Mouse (Mus musculus) CH12.LX (cell line): ENCODE measurements around the gene Epb41l1. TPM values are rescaled to one million over a fixed set of nuclear protein-coding genes. Genes with fewer than 3 reads are reported as not detected.

Experiments
- DNase-seq: peaks from one replicate; pipeline ENCODE4 v3.0.0-alpha.2; 2013; ENCODE audit errors: extremely low read depth
- H3K27ac ChIP-seq: 2 replicates; pipeline ENCODE4 v1.5.1; 2012; ENCODE audit warnings: low read depth, mild to moderate bottlenecking, control low read depth, moderate library complexity; ENCODE audit not compliant: insufficient read depth
- H3K27me3 ChIP-seq: replicated peaks from 2 replicates; pipeline ENCODE3; 2012; ENCODE audit warnings: inconsistent platforms
- H3K36me3 ChIP-seq, 2 experiments: replicated peaks in 1 of 2; 2 replicates each; pipeline versions ENCODE3 to v1.6.1; 2012; ENCODE audit warnings: inconsistent platforms in 1 of 2, low read length in 1 of 2, mild to moderate bottlenecking in 1 of 2, mixed read lengths in 1 of 2, moderate library complexity in 1 of 2; ENCODE audit not compliant: control insufficient read depth in 1 of 2, insufficient read depth in 1 of 2
- H3K4me1 ChIP-seq, 2 experiments: 2 replicates each; pipeline ENCODE4 v1.6.1; 2012; ENCODE audit warnings: inconsistent platforms in 1 of 2, moderate library complexity in 1 of 2; ENCODE audit not compliant: insufficient read depth in 2 of 2, control insufficient read depth in 1 of 2
- H3K4me2 ChIP-seq: 2 replicates; pipeline ENCODE4 v1.6.1; 2012; ENCODE audit warnings: low read depth, mild to moderate bottlenecking, control low read depth; ENCODE audit not compliant: poor library complexity, insufficient read depth, severe bottlenecking
- H3K4me3 ChIP-seq, 3 experiments: fragments of 150-350 bp in 1 of 3; sonication (generic) in 1 of 3; replicated peaks in 1 of 3; 2 replicates each; pipeline versions ENCODE3 to v1.5.1; 2011 to 2012; ENCODE audit warnings: low read depth in 2 of 3, low read length in 2 of 3, mild to moderate bottlenecking in 2 of 3, moderate library complexity in 2 of 3, control low read depth in 1 of 3, improper control_type of control experiment in 1 of 3, inconsistent platforms in 1 of 3, mixed read lengths in 1 of 3; ENCODE audit not compliant: poor library complexity in 1 of 3
- H3K79me2 ChIP-seq: replicated peaks from 2 replicates; pipeline ENCODE4 v1.6.1; 2012; ENCODE audit warnings: mild to moderate bottlenecking, moderate library complexity; ENCODE audit not compliant: control insufficient read depth, poor library complexity, insufficient read depth, severe bottlenecking; ENCODE audit errors: extremely low read depth
- H3K9ac ChIP-seq: 2 replicates; pipeline ENCODE4 v1.6.1; 2012; ENCODE audit warnings: low read depth, mild to moderate bottlenecking, control low read depth, moderate library complexity; ENCODE audit not compliant: insufficient read depth
- H3K9me3 ChIP-seq: replicated peaks from 2 replicates; pipeline ENCODE3; 2012; ENCODE audit warnings: low read length, inconsistent platforms, mixed read lengths
- BHLHE40 ChIP-seq: IDR thresholded peaks from 2 replicates; pipeline ENCODE4 v1.6.1; 2011; ENCODE audit warnings: mild to moderate bottlenecking, low read depth, low read length, improper control_type of control experiment
- CHD1 ChIP-seq: IDR thresholded peaks from 2 replicates; pipeline ENCODE4 v1.6.1; 2012; ENCODE audit warnings: low read depth, low read length, improper control_type of control experiment, inconsistent platforms
- CHD2 ChIP-seq: IDR thresholded peaks from 2 replicates; pipeline ENCODE4 v1.6.1; 2011; ENCODE audit warnings: low read length, improper control_type of control experiment
- CTCF ChIP-seq, 2 experiments: IDR thresholded peaks in 1 of 2; conservative IDR thresholded peaks in 1 of 2; 2 replicates each; pipeline ENCODE4 v1.5.1; 2011 to 2012; ENCODE audit warnings: low read depth in 2 of 2, low read length in 2 of 2, improper control_type of control experiment in 1 of 2, inconsistent platforms in 1 of 2, mild to moderate bottlenecking in 1 of 2, moderate library complexity in 1 of 2
- ELF1 ChIP-seq: IDR thresholded peaks from 2 replicates; pipeline ENCODE4 v1.6.1; 2014; ENCODE audit warnings: low read depth, mild to moderate bottlenecking, inconsistent platforms, low read length, improper control_type of control experiment
- ETS1 ChIP-seq: conservative IDR thresholded peaks from 2 replicates; pipeline ENCODE4 v1.6.1; 2012; ENCODE audit warnings: low read depth, mild to moderate bottlenecking, inconsistent platforms, low read length, improper control_type of control experiment, moderate library complexity
- HCFC1 ChIP-seq: IDR thresholded peaks from 2 replicates; pipeline ENCODE4 v1.6.1; 2012; ENCODE audit warnings: low read depth, mild to moderate bottlenecking, inconsistent platforms, low read length, improper control_type of control experiment
- IRF4 ChIP-seq: IDR thresholded peaks from 2 replicates; pipeline ENCODE4 v1.6.1; 2014; ENCODE audit warnings: low read depth, mild to moderate bottlenecking, inconsistent platforms, low read length, improper control_type of control experiment
- JUN ChIP-seq: IDR thresholded peaks from 2 replicates; pipeline ENCODE4 v1.6.1; 2011; ENCODE audit warnings: low read depth, mild to moderate bottlenecking, low read length, improper control_type of control experiment, moderate library complexity; ENCODE audit not compliant: insufficient read depth
- MAX ChIP-seq: IDR thresholded peaks from 2 replicates; pipeline ENCODE4 v1.6.1; 2011; ENCODE audit warnings: low read length, improper control_type of control experiment
- MAZ ChIP-seq: IDR thresholded peaks from 2 replicates; pipeline ENCODE4 v1.6.1; 2012; ENCODE audit warnings: low read depth, mild to moderate bottlenecking, inconsistent platforms, low read length, improper control_type of control experiment, moderate library complexity
- MEF2A ChIP-seq: IDR thresholded peaks from 2 replicates; pipeline ENCODE4 v1.6.1; 2014; ENCODE audit warnings: low read depth, mild to moderate bottlenecking, inconsistent platforms, low read length, improper control_type of control experiment, borderline replicate concordance
- MXI1 ChIP-seq: IDR thresholded peaks from 2 replicates; pipeline ENCODE4 v1.6.1; 2011; ENCODE audit warnings: mild to moderate bottlenecking, low read depth, low read length, improper control_type of control experiment
- NELFE ChIP-seq: IDR thresholded peaks from 2 replicates; pipeline ENCODE4 v1.6.1; 2011; ENCODE audit warnings: low read depth, low read length, improper control_type of control experiment
- NRF1 ChIP-seq: IDR thresholded peaks from 2 replicates; pipeline ENCODE4 v1.6.1; 2014; ENCODE audit warnings: low read depth, mild to moderate bottlenecking, inconsistent platforms, low read length, improper control_type of control experiment, moderate library complexity
- PAX5 ChIP-seq: IDR thresholded peaks from 2 replicates; pipeline ENCODE4 v1.6.1; 2012; ENCODE audit warnings: low read length, inconsistent platforms, mixed read lengths
- POLR2AphosphoS2 ChIP-seq: IDR thresholded peaks from 2 replicates; pipeline ENCODE4 v1.6.1; 2011; ENCODE audit warnings: low read depth, low read length, improper control_type of control experiment
- RAD21 ChIP-seq: IDR thresholded peaks from 2 replicates; pipeline ENCODE4 v1.6.1; 2011; ENCODE audit warnings: low read depth, mild to moderate bottlenecking, low read length, improper control_type of control experiment, moderate library complexity
- RCOR1 ChIP-seq: conservative IDR thresholded peaks from 2 replicates; pipeline ENCODE4 v1.6.1; 2012; ENCODE audit warnings: low read depth, mild to moderate bottlenecking, inconsistent platforms, low read length, improper control_type of control experiment
- SIN3A ChIP-seq: IDR thresholded peaks from 2 replicates; pipeline ENCODE4 v1.6.1; 2012; ENCODE audit warnings: low read length, improper control_type of control experiment, inconsistent platforms
- SMC3 ChIP-seq: IDR thresholded peaks from 2 replicates; pipeline ENCODE4 v1.6.1; 2011; ENCODE audit warnings: low read depth, low read length, improper control_type of control experiment
- UBTF ChIP-seq: IDR thresholded peaks from 2 replicates; pipeline ENCODE4 v1.6.1; 2012; ENCODE audit warnings: low read depth, mild to moderate bottlenecking, inconsistent platforms, low read length, improper control_type of control experiment, moderate library complexity
- USF1 ChIP-seq: IDR thresholded peaks from 2 replicates; pipeline ENCODE4 v1.6.1; 2014; ENCODE audit warnings: low read depth, mild to moderate bottlenecking, inconsistent platforms, low read length, improper control_type of control experiment
- USF2 ChIP-seq: conservative IDR thresholded peaks from 2 replicates; pipeline ENCODE4 v1.6.1; 2011; ENCODE audit warnings: low read depth, low read length, improper control_type of control experiment
- ZC3H11A ChIP-seq: IDR thresholded peaks from 2 replicates; pipeline ENCODE4 v1.6.1; 2012; ENCODE audit warnings: low read depth, mild to moderate bottlenecking, inconsistent platforms, low read length, improper control_type of control experiment
- ZMIZ1 ChIP-seq: IDR thresholded peaks from 2 replicates; pipeline ENCODE4 v1.6.1; 2012; ENCODE audit warnings: low read depth, mild to moderate bottlenecking, inconsistent platforms, low read length, improper control_type of control experiment
- dilution Hi-C: fragments of 300-500 bp; cut with MboI; formaldehyde crosslinking; loops from 2 replicates; pipeline ENCODE4 v1.14.3; 2020; ENCODE audit warnings: low sequenced_read_pairs; ENCODE audit not compliant: extremely low pct_unique_long_range_greater_than_20kb, extremely low pct_ligation_motif_present
- in situ Hi-C: fragments of 300-500 bp; cut with MboI; formaldehyde crosslinking; loops from 3 replicates; pipeline ENCODE4 v1.14.3; 2019; ENCODE audit warnings: low sequenced_read_pairs, low pct_ligation_motif_present, low pct_unique_long_range_greater_than_20kb, mixed read lengths
- polyA plus RNA-seq: library from polyadenylated mRNA; unstranded; fragments of >175 nt; gene quantifications from 2 replicates; pipeline ENCODE4 v1.2.1, GENCODE M21; 2012; ENCODE audit warnings: low read depth; ENCODE audit not compliant: insufficient read length
- total RNA-seq, 2 experiments: library from RNA; depleted of rRNA; stranded (reverse); fragments of 300-350 nt in 1 of 2; fragments of >200 nt in 1 of 2; gene quantifications; 2 replicates each; pipeline ENCODE4 v1.2.3; 2012 to 2014

Epb41l1 gene
- total and polyA plus RNA-seq, 3 experiments: 0.21 TPM; not detected in 2

DNA sequence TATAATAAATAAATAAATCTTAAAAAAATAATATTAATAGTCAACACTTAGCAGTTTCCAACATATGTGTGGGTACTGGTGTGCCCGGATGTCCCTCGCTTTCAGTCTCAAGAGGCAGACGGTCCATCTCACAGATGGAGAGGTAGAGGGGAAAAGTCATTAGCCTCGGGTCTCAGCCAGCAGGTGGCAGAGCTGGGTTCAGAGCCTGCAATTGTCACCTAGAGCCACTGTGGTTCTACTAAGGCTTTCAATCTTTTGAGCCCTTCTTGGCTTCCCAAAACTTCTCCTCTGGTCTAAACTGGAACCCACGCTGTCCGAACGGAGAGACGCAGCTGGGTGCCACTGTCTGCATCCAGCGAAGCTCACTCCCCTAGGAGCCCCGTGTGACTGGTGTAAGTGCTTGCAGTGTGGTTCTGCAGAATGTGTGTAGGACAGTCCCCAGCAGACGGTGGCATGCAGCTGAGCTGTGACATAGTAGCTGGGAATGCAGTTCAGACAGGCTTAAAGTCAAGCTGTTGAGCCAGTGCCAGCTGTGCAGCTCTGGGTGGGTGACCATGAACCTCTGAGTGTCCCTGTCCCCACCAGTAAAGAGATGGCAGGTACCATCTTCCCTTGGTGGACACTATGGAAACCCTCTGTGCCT is 163.6 kb downstream of the Epb41l1 start:
- TF ChIP-seq MEF2A: no peak
- no peak for TF ChIP-seq NRF1
- no peak for TF ChIP-seq IRF4
- no peak for TF ChIP-seq ZC3H11A
- no peak for TF ChIP-seq MAX
- no peak for TF ChIP-seq MXI1
- no peak for TF ChIP-seq ZMIZ1
- TF ChIP-seq BHLHE40: no peak
- TF ChIP-seq CHD2: no peak
- no peak for TF ChIP-seq RCOR1
- TF ChIP-seq PAX5: no peak
- TF ChIP-seq USF1: no peak
- TF ChIP-seq CHD1: no peak
- TF ChIP-seq ELF1: no peak
- TF ChIP-seq NELFE: no peak
- no peak for TF ChIP-seq JUN
- peak in 1 of 2 experiments; percentile 78; a peak in 3 of 4 replicates for TF ChIP-seq CTCF (conservative IDR thresholded peaks at IDR 0.05 in 1 of 2, IDR thresholded peaks at IDR 0.05 in 1 of 2; ENCODE audit: low read depth in 2 of 2, low read length in 2 of 2)
- TF ChIP-seq HCFC1: no peak
- peak; percentile 88 for TF ChIP-seq SMC3
- peak; percentile 51 for TF ChIP-seq RAD21
- in situ Hi-C loops (loop anchor here (25.0 kb wide), 1 partner anchor 103 kb away; no protein-coding TSS in a partner anchor), dilution Hi-C loops (no loop called here)
- peak; percentile 35 for DNase-seq
- Histone ChIP-seq H3K9me3 (no peaks in the 10 kb centered on the region), H3K79me2 (no peaks in the 10 kb centered on the region), H3K27ac (no peak overlapping the region), H3K4me3 (no peak overlapping the region), H3K4me1 (no peaks in the 10 kb centered on the region), H3K36me3 (no peaks in the 10 kb centered on the region), H3K4me2 (no peak overlapping the region), H3K27me3 (peaks cover 60% of the 10 kb centered on the region), H3K9ac (no peak overlapping the region)

DNA sequence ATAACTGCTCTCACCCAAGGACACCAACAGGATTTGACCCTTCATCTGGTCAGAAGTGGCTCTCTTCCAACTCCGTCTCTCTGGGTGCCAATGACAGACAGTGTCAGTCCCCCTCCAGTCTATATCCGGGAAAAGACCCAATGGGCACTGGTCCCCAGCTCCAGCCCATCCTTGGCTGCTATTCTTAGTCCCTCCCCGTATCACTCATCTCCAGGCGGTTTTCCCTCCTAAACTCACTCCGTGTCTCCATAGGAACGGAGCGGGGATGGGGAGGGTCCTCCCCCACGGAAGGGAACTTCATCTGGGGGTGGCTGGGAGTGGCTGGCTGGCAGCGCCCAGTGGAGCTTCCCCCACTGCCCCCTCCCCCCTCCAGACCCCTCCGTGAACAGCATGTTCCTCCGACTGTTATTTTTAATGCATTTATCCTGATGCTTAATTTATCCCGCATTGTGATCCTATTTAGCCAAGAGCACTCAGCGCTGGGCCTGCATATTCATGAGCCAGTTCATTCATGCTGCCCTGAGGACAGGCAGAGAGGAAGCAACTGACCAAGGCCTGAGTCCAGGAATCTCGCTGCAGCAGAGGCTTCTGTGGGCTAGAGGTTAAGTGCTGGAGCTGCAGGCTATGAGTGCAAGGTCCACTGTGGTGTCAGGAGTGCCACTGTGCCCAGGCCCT is 164.2 kb downstream of the Epb41l1 start:
- no peak overlapping the region for H3K4me3 ChIP-seq
- no peak overlapping the region for H3K27ac ChIP-seq
- in situ Hi-C loops (loop anchor here (25.0 kb wide), 1 partner anchor 102 kb away; no protein-coding TSS in a partner anchor), dilution Hi-C loops (no loop called here)
- H3K9ac ChIP-seq: no peak overlapping the region
- DNase-seq: no peak
- no peak overlapping the region for H3K4me2 ChIP-seq
- TF ChIP-seq ETS1 (no peak), USF1 (no peak), SMC3 (no peak), BHLHE40 (no peak), CHD2 (no peak), MEF2A (no peak), RAD21 (no peak), SIN3A (no peak), MAZ (no peak), RCOR1 (no peak), MAX (no peak), UBTF (no peak), POLR2AphosphoS2 (no peak), USF2 (no peak)
- no peaks in the 10 kb centered on the region for H3K79me2 ChIP-seq
- H3K27me3 ChIP-seq: peaks cover 58% of the 10 kb centered on the region
- H3K4me1 ChIP-seq: no peaks in the 10 kb centered on the region
- H3K36me3 ChIP-seq: no peaks in the 10 kb centered on the region
- H3K9me3 ChIP-seq: no peaks in the 10 kb centered on the region
